Mouse (Mus musculus): ENCODE measurements around the gene Cplx2.

The Cplx2 gene

DNA sequence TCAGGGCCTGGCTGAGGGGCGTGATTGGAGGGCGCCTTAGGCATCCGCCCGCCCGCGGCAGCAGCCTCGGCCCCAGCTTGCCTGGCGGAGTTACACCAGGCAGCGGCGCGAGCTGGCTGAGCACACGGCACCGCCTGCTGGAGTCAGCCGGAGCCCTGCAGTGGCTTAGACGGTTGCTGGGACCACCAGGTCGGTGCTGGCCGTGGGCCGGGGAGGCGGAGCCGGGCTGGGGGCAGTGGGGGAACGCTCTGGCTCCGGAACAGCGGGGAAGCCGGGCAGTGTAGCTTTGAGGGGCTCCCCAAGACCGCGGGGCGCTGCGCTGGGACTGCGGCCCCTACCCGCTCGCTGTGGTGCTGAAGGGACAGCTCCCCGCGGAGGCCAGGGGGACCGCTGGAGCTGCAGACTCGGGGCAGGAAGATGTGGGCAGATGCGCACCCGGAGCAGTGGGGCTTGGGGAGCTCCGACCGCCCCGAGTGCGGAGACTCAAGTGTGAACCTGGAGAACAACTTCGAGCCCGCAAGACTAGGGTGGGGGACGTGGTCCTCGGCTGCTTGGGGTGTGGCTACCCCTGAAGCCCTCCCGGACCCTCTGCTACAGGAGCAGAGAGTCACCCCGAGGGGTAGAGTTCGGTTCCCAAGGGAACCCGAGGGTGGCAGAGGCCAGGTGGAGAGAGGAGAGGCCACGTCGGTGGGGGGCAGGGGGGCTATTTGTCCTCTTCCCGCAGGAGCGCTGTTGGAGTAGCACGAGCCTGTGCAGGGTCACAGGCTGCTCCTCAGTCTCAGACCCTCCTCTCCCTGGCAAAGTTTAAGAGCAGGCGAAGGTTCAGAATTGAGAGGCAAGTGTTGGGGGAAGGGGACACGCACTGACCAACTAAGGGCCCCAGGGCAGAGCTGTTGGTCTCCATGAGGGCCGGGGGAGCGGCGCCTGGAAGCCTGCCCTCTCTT, 510 bp downstream of the Cplx2 start:
- DNase-seq, result peak; percentile 87

- peak; percentile 55 for DNase-seq
Observed at GRCm38 (mm10) chr13:54372665-54373064, 1.5 kb downstream of the Cplx2 start.

- no peak for DNase-seq
Observed at GRCm38 (mm10) chr13:54374106-54374706, 3.1 kb downstream of the Cplx2 start.

GRCm38 (mm10) chr13:54375497-54376495, 4.6 kb downstream of the Cplx2 start:
- DNase-seq, result no peak

DNA sequence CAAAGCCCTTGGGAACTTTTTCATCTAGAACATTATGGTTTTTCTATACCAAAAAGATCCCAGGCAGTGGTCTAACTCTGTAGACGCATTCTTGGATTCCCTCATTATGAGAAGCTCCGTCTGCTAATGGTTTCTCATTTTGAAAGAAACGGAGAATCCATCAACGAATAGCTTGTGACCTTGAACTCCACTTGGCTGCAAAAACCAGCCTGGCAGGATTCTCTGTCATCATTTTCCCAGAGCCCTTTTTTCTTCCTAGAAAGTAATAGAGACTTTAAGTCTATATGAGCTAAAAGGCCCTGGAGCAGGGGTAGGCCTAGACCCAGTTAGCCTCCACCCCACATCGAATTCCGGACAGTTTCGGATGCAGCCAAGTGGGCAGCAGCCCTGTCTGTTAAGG, 5.6 kb downstream of the Cplx2 start:
- DNase-seq, result peak; percentile 10

GRCm38 (mm10) chr13:54378051-54378450, 6.9 kb downstream of the Cplx2 start:
- DNase-seq, result no peak

- DNase-seq, result no peak
Observed at GRCm38 (mm10) chr13:54380421-54380820, 9.3 kb downstream of the Cplx2 start.

- no peak for DNase-seq
Observed at GRCm38 (mm10) chr13:54381396-54381795, 10.2 kb downstream of the Cplx2 start.

GRCm38 (mm10) chr13:54383531-54383930, 12.4 kb downstream of the Cplx2 start:
- no peak for DNase-seq

- no peak for DNase-seq
Observed at GRCm38 (mm10) chr13:54384518-54384917, 13.4 kb downstream of the Cplx2 start.

DNA sequence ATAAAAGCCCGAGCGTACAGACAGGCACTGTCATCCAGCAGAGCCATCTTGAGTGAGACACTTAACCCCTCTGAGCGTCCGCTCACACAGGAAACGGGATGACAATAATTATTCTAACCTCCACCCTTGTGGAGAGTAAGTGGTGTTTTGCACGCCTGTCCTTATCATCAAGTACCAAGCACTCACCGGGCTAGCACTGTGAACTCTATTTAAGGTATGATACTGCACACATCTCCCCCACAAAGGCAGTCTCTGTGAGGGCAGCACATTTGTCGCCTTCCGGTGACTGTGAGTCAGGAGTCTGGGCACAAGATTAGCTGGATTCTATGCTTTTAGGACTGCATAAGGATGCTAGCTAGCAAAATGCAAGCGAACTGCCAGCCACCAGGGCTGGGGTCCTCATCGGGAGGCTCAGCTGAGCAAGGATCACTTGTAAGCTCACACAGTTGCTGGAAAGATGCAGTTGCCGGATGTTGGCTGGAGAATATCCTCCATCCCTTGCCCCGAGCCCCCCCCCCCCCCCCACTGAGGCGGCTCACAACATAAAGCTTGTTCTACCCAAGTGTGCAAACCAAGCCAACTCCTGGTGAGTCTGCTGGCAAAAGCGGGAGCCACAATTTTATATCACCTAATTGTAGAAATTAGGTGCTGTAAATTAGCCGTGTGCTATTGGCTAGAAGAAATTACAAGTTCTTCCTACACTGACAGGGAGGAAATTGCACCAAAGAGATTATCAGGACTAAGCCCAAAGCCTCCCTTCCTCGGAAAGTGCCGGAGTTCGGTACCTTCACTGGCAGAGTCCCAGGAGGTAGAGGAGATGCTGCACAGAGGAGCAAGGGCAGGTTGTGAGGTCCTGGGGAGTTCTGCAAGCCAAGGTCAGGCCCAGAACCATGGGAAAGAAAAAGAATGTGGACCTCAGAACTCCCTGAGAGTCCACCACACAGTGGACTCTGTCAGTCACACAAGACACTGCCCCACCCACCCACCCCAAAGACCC, 14.2 kb downstream of the Cplx2 start:
- no peak for DNase-seq

GRCm38 (mm10) chr13:54389971-54390564, 18.9 kb downstream of the Cplx2 start:
- DNase-seq, result peak; percentile 15

GRCm38 (mm10) chr13:54390565-54391013, 19.4 kb downstream of the Cplx2 start:
- DNase-seq, result no peak

DNA sequence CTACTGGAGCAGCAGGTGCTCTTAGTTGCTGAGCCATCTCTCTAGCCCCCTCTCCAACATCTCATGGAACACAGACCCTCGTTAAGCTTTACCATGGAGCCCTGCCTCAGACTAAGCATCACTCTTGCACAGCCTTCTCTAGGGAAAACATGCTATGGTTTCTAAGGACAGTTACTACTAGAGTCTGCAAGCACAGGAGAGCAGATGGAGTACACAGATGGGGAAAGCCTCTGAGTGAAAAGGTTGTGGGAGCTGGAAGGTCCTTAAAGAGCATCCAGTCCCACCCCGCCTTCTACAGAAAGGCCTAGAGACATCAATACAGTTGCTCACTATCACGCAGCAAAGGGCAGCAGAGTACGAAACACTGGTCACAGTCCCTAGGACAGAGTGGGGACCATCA, 20.2 kb downstream of the Cplx2 start:
- DNase-seq, result no peak

DNA sequence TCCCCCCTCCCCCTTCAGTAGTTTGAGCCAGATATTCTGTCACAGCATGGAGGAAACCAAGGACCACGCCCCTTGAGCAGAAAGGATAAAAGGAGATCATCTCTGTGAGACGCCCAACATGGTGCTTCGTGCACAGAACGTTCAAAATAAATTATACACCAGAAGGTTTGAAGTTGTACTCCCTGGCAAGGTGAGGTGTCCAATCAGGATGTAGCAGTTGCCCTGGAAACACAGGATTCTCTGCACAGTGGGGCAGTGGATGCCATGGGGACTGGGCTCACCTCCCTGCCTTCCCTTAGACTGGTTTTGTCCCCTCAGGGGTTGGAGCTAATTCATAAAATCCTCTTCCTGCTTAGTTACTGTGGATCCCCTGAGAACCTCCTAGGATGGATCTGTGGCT, 25.9 kb downstream of the Cplx2 start:
- no peak for DNase-seq

GRCm38 (mm10) chr13:54400565-54401179, 29.5 kb downstream of the Cplx2 start:
- no peak for DNase-seq

DNA sequence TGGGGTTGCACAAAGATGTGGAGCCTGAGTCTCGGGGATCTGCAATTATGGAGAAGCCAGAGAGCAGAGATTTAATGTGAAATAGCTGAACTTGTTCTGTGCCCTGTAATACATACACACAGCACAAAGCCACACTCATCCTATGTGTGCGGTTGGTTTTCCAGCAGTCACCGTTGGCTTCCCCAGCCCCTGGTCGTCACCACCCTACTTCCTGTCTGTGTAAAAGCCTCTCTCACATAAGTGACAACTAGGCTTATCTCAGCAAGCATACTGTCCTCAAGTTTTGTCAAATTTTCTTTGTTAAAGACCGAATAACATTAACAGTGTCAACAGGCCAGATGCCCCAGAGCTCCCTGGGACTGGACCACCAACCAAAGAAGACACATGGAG, 30.0 kb downstream of the Cplx2 start:
- no peak for DNase-seq

GRCm38 (mm10) chr13:54402346-54402745, 31.2 kb downstream of the Cplx2 start:
- no peak for DNase-seq

GRCm38 (mm10) chr13:54403224-54404070, 32.3 kb downstream of the Cplx2 start:
- no peak for DNase-seq

- DNase-seq, result no peak
Observed at GRCm38 (mm10) chr13:54404205-54404604, 33.1 kb downstream of the Cplx2 start.
